Mouse (Mus musculus) neural tube, embryonic 14.5 days (tissue): ENCODE results near the gene Pawr. TPM values are rescaled to one million over a fixed set of nuclear protein-coding genes. Genes with fewer than 3 reads are reported as not detected.

Experiments
- ATAC-seq: fragments of 200-750 bp; cut with Nextera tagmentation; 2 replicates; pipeline ENCODE4 v1.8.0; 2017; ENCODE audit warnings: low read depth, mild to moderate bottlenecking, moderate TSS enrichment, moderate library complexity
- H3K27ac ChIP-seq: fragments of 300-500 bp; sonication (generic); 2 replicates; pipeline ENCODE4 v1.5.1; 2014; ENCODE audit warnings: low read depth, mild to moderate bottlenecking, control low read depth, low read length, moderate library complexity, mixed read lengths
- H3K27me3 ChIP-seq: fragments of 300-500 bp; sonication (generic); 2 replicates; pipeline ENCODE4 v1.6.1; 2014; ENCODE audit warnings: low read length; ENCODE audit not compliant: control insufficient read depth, insufficient read depth
- H3K36me3 ChIP-seq: fragments of 300-500 bp; sonication (generic); 2 replicates; pipeline ENCODE4 v1.6.1; 2014; ENCODE audit warnings: low read length, mixed read lengths; ENCODE audit not compliant: control insufficient read depth, insufficient read depth
- H3K4me1 ChIP-seq: fragments of 300-500 bp; sonication (generic); 2 replicates; pipeline ENCODE4 v1.6.1; 2014; ENCODE audit warnings: low read length; ENCODE audit not compliant: control insufficient read depth, insufficient read depth
- H3K4me2 ChIP-seq: fragments of 300-500 bp; sonication (generic); 2 replicates; pipeline ENCODE4 v1.6.1; 2014; ENCODE audit warnings: mild to moderate bottlenecking, low read depth, low read length, control low read depth
- H3K4me3 ChIP-seq: fragments of 300-500 bp; sonication (generic); 2 replicates; pipeline ENCODE4 v1.5.1; 2014; ENCODE audit warnings: low read depth, low read length, control low read depth, mixed read lengths
- H3K9ac ChIP-seq: fragments of 300-500 bp; sonication (generic); replicated peaks from 2 replicates; pipeline ENCODE4 v1.6.1; 2014; ENCODE audit warnings: low read depth, mild to moderate bottlenecking, control low read depth, low read length, mixed read lengths
- H3K9me3 ChIP-seq: fragments of 300-500 bp; sonication (generic); 2 replicates; pipeline ENCODE4 v1.6.1; 2016; ENCODE audit warnings: low read length; ENCODE audit not compliant: control insufficient read depth
- WGBS: fragments of 180-500 bp; shearing (Covaris S2); extraction: QIAGEN DNeasy Blood & Tissue Kit; methylation state at CpG from one replicate; pipeline ENCODE4 v1.1.7; 2014; 5-methylcytosine and 5-hydroxymethylcytosine counted together
- polyA plus RNA-seq: library from polyadenylated mRNA; unstranded; fragments of >200 nt; fragmentation: Nextera tagmentation; extraction: Ambion mirVana; gene quantifications from 2 replicates; pipeline ENCODE4 v1.2.1, GENCODE M21; 2014

Pawr gene
- polyA plus RNA-seq, 1 experiment from 2014 or later: 3.8 TPM

- no peaks in the 10 kb centered on the region for H3K4me1 ChIP-seq
- WGBS: 95% methylated on average over 4 of the region's 4 CpGs
- H3K27ac ChIP-seq: no peak overlapping the region
- H3K9ac ChIP-seq: no peak overlapping the region
- H3K36me3 ChIP-seq: no peaks in the 10 kb centered on the region
- no peak overlapping the region for H3K4me3 ChIP-seq
- H3K9me3 ChIP-seq: no peaks in the 10 kb centered on the region
- no peak overlapping the region for H3K4me2 ChIP-seq
- no peak for ATAC-seq
- no peaks in the 10 kb centered on the region for H3K27me3 ChIP-seq
These were observed 71.5 kb downstream of the Pawr start for GRCm38 (mm10) chr10:108403366-108403865.

DNA sequence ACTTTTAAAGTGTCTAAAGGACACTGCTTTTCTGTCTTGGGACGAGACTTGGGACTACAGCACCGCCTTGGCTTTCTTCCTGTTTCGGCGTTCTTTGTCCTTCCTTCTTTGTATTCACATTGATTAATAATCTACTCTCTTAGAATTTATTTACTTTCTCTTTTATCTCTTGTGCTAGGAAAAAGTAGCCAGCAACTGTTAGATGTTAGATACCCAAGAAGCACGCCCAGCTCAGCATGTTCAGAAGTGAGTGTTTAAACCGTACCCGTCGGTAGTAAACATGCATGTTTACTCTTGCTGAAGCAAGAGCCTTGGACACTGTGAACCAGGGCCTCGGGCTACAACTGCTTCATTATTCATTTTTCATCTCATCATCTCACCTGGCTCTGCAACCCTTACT is 72.2 kb downstream of the Pawr start:
- no peak overlapping the region for H3K4me3 ChIP-seq
- H3K9ac ChIP-seq: no peak overlapping the region
- no peaks in the 10 kb centered on the region for H3K4me1 ChIP-seq
- H3K4me2 ChIP-seq: no peak overlapping the region
- 67% methylated on average over 9 of the region's 9 CpGs for WGBS
- H3K27ac ChIP-seq: no peak overlapping the region
- no peak for ATAC-seq
- H3K27me3 ChIP-seq: no peaks in the 10 kb centered on the region
- no peaks in the 10 kb centered on the region for H3K36me3 ChIP-seq
- H3K9me3 ChIP-seq: no peaks in the 10 kb centered on the region

GRCm38 (mm10) chr10:108405076-108405475 is 73.2 kb downstream of the Pawr start:
- H3K36me3 ChIP-seq: no peaks in the 10 kb centered on the region
- 78% methylated on average over 8 of the region's 8 CpGs for WGBS
- H3K4me3 ChIP-seq: no peak overlapping the region
- H3K9ac ChIP-seq: no peak overlapping the region
- no peaks in the 10 kb centered on the region for H3K9me3 ChIP-seq
- H3K27ac ChIP-seq: no peak overlapping the region
- no peak for ATAC-seq
- no peak overlapping the region for H3K4me2 ChIP-seq
- H3K4me1 ChIP-seq: no peaks in the 10 kb centered on the region
- H3K27me3 ChIP-seq: no peaks in the 10 kb centered on the region

DNA sequence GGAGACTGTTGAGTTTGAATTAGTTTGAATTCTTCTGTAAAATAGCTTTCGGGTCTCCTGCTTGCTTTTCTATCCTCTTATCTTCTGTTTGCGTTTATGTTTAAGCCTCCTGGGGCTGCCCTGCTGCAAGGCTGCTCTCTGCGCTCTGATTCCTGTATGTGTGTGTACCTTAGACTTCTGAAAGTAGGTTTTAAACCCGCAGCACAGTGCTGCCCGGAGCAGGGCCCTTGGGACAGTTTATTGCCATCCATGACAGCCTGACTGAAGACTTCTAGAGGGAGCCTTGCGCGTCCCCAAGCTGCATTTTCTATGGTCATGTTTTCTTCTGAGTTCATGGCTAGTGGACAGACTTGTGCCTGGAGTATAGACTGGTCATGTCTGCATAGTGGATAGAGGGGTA is 74.0 kb downstream of the Pawr start:
- H3K4me2 ChIP-seq: no peak overlapping the region
- no peaks in the 10 kb centered on the region for H3K4me1 ChIP-seq
- H3K9ac ChIP-seq: no peak overlapping the region
- no peaks in the 10 kb centered on the region for H3K36me3 ChIP-seq
- no peak for ATAC-seq
- H3K4me3 ChIP-seq: no peak overlapping the region
- WGBS: 78% methylated on average over 7 of the region's 7 CpGs
- no peaks in the 10 kb centered on the region for H3K27me3 ChIP-seq
- no peak overlapping the region for H3K27ac ChIP-seq
- no peaks in the 10 kb centered on the region for H3K9me3 ChIP-seq

DNA sequence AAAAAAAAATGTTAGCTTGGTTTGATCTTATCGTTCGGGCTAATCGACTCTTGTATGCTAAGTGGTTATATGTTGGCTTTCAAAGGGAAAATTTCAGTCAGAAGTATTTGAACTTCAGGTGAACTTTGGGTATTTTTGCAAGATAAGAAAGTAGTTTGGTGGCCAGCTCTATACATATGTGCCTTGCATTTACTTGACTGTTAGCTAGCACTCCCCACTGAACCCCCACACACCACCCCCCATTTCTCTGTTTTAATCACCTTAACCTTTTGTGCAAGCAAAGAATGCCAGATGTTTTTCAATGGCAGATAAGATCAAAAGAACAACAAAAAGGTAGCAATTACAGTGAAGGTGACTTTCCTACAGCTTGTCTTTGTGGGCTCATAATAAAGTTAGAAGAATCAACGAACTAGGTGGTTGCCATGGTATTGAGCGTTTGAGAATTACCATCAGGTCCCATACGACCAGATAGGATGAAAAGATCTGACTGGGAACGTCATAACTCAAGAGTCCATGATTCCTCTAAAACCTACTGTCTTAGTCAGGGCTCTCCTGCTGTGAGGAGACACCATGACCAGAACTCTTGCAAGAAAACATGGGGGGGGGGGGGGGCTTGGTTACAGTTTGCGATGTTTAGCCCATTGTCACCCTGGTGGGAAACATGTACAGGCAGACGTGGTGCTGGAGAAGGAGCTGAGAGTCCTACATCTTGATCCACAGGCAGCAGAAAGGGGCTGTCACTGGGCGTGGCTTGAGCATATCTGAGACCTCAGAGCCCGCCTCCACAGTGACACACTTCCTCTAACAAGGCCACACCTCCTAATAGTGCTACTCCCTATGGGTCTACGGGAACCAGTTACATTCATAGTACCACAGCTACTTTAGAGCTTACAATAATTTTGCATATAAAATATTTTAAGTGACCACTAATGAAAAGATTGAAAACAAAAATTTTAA is 75.2 kb downstream of the Pawr start:
- no peaks in the 10 kb centered on the region for H3K36me3 ChIP-seq
- no peak for ATAC-seq
- no peak overlapping the region for H3K9ac ChIP-seq
- 85% methylated on average over 12 of the region's 12 CpGs for WGBS
- no peak overlapping the region for H3K4me3 ChIP-seq
- H3K4me2 ChIP-seq: no peak overlapping the region
- H3K9me3 ChIP-seq: no peaks in the 10 kb centered on the region
- no peak overlapping the region for H3K27ac ChIP-seq
- H3K27me3 ChIP-seq: no peaks in the 10 kb centered on the region
- H3K4me1 ChIP-seq: no peaks in the 10 kb centered on the region

GRCm38 (mm10) chr10:108408025-108408424 is 76.1 kb downstream of the Pawr start:
- no peak for ATAC-seq

DNA sequence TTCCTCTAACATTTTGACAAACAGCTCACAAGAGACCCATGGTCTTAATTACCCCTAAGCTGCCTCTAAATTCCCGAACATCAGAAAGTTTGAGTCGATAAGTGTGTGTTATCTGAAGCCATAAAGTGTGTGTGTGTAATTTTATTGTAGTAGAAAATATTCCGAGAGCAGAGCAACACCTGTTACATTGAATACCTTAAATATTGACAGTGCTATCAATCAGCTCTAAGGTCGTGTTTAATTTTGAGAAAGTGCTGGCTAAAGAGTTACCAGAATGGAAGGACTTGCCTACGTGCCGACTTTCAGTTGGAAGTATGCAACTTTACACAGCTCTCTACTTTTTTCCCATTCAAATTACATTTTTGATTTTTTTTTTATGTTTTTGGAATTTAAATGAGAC is 76.5 kb downstream of the Pawr start:
- H3K9ac ChIP-seq: no peak overlapping the region
- H3K36me3 ChIP-seq: no peaks in the 10 kb centered on the region
- ATAC-seq: no peak
- H3K27me3 ChIP-seq: no peaks in the 10 kb centered on the region
- no peak overlapping the region for H3K4me2 ChIP-seq
- H3K4me1 ChIP-seq: no peaks in the 10 kb centered on the region
- no peaks in the 10 kb centered on the region for H3K9me3 ChIP-seq
- H3K4me3 ChIP-seq: no peak overlapping the region
- H3K27ac ChIP-seq: no peak overlapping the region
- WGBS: 80% methylated on average over 6 of the region's 6 CpGs

More at GRCm38 (mm10) chr10:108408025-108408424, 76.1 kb downstream of the Pawr start:
- Histone ChIP-seq H3K4me1 (no peaks in the 10 kb centered on the region), H3K4me3 (no peak overlapping the region), H3K9ac (no peak overlapping the region), H3K27me3 (no peaks in the 10 kb centered on the region), H3K4me2 (no peak overlapping the region), H3K27ac (no peak overlapping the region), H3K9me3 (no peaks in the 10 kb centered on the region), H3K36me3 (no peaks in the 10 kb centered on the region)
- WGBS: 62% methylated on average over 5 of the region's 5 CpGs

GRCm38 (mm10) chr10:108408986-108409385 is 77.1 kb downstream of the Pawr start:
- Histone ChIP-seq H3K27me3 (no peaks in the 10 kb centered on the region), H3K9ac (no peak overlapping the region), H3K27ac (no peak overlapping the region), H3K9me3 (no peaks in the 10 kb centered on the region), H3K4me1 (no peaks in the 10 kb centered on the region), H3K4me2 (no peak overlapping the region), H3K4me3 (no peak overlapping the region), H3K36me3 (no peaks in the 10 kb centered on the region)
- ATAC-seq: no peak
- 79% methylated on average over 6 of the region's 6 CpGs for WGBS

DNA sequence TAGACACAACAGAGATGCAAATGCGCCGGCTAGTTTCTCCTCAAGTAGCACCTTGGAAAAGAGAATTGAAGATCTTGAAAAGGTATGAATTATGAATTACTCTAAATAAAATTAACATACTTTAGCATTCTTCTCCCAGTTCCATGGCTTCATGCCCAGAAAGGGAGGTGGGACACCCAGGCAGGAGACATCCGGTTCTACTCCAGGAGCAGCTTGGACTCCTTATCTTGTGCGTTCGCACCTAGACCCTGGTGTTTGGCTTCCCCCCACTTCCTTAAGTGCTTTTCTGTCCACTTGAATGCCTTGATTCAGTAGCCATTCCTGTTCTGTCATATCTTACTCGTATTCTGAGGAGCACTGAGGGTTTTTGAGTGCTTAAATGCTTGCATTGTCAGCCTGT is 77.6 kb downstream of the Pawr start:
- Histone ChIP-seq H3K27me3 (no peaks in the 10 kb centered on the region), H3K27ac (no peak overlapping the region), H3K4me1 (no peaks in the 10 kb centered on the region), H3K9me3 (no peaks in the 10 kb centered on the region), H3K9ac (no peak overlapping the region), H3K36me3 (no peaks in the 10 kb centered on the region), H3K4me3 (no peak overlapping the region), H3K4me2 (no peak overlapping the region)
- 94% methylated on average over 6 of the region's 6 CpGs for WGBS
- ATAC-seq: no peak
